Mouse (Mus musculus) G1E (cell line): ENCODE results near the gene Gpc5.

Source experiments
- CTCF ChIP-seq: IDR thresholded peaks from 2 replicates; pipeline ENCODE4 v1.5.1; 2012; ENCODE audit warnings: low read depth, low read length, inconsistent platforms, mixed read lengths
- GATA1 ChIP-seq: IDR thresholded peaks from 2 replicates; pipeline ENCODE4 v1.6.1; 2012; ENCODE audit warnings: borderline replicate concordance, low read length, inconsistent platforms, mixed read lengths
- POLR2AphosphoS5 ChIP-seq: IDR thresholded peaks from 2 replicates; pipeline ENCODE4 v1.6.1; 2012; ENCODE audit warnings: low read depth, low read length, inconsistent platforms; ENCODE audit not compliant: insufficient replicate concordance
- TAL1 ChIP-seq: conservative IDR thresholded peaks from 2 replicates; pipeline ENCODE4 v1.6.1; 2012; ENCODE audit warnings: low read depth, low read length, inconsistent platforms, mixed read lengths

DNA sequence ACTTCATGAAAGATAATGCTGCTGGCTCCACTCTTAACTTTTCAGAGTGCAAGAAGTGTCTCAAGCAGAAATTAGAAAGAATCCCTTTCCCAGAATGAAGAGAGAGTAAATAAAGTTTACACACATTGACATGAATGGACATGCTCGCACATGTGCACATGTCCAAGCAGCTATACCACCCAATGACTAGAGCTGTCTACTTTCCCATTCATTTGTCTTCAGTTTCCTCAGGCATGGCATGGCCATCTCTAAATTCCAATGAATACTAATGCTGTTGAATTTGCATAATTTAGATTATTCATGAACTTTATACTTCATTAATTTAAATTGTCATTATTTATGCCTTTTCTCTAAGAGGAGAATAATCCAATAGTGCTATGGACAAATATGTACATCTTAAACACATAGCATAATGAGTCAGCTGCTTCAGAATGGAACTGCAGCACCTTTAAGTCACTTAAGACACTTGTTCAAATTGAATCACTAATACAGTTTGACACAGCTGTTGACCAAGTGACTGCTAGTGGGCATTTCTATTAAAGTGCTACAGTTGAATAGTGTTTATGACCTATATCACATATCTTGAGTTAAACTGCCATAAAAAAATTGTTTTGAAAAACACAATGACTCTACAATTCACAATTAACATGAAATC lies 752.9 kb downstream of the Gpc5 start:
- TF ChIP-seq CTCF (no peak), GATA1 (no peak), POLR2AphosphoS5 (no peak), TAL1 (no peak)
